Mouse (Mus musculus) hindbrain, embryonic 15.5 days (tissue): ENCODE measurements around the gene Kcnj8. TPM values are rescaled to one million over a fixed set of nuclear protein-coding genes. Genes with fewer than 3 reads are reported as not detected.
A peak's percentile ranks its signal among the peaks of the same experiment; 100 is the strongest.

ENCODE experiments used
- ATAC-seq: fragments of 200-750 bp; cut with Nextera tagmentation; 2 replicates; pipeline ENCODE4 v1.8.0; 2017; ENCODE audit warnings: low read depth, moderate number of reproducible peaks, moderate TSS enrichment; ENCODE audit not compliant: low FRiP score
- H3K27ac ChIP-seq: fragments of 300-500 bp; sonication (generic); replicated peaks from 2 replicates; pipeline ENCODE4 v1.5.1; 2015; ENCODE audit warnings: mild to moderate bottlenecking, inconsistent platforms
- H3K27me3 ChIP-seq: fragments of 300-500 bp; sonication (generic); 2 replicates; pipeline ENCODE4 v1.6.1; 2015; ENCODE audit warnings: control low read depth, inconsistent platforms
- H3K36me3 ChIP-seq: fragments of 300-500 bp; sonication (generic); 2 replicates; pipeline ENCODE4 v1.6.1; 2015; ENCODE audit warnings: control low read depth, inconsistent platforms
- H3K4me1 ChIP-seq: fragments of 300-500 bp; sonication (generic); replicated peaks from 2 replicates; pipeline ENCODE4 v1.6.1; 2015; ENCODE audit warnings: control low read depth, inconsistent platforms
- H3K4me2 ChIP-seq: fragments of 300-500 bp; sonication (generic); 2 replicates; pipeline ENCODE4 v1.6.1; 2015; ENCODE audit warnings: moderate library complexity, mild to moderate bottlenecking, inconsistent platforms
- H3K4me3 ChIP-seq: fragments of 300-500 bp; sonication (generic); 2 replicates; pipeline ENCODE4 v1.5.1; 2015; ENCODE audit warnings: mild to moderate bottlenecking, inconsistent platforms
- H3K9ac ChIP-seq: fragments of 300-500 bp; sonication (generic); 2 replicates; pipeline ENCODE4 v1.6.1; 2015; ENCODE audit warnings: inconsistent platforms
- H3K9me3 ChIP-seq: fragments of 300-500 bp; sonication (generic); 2 replicates; pipeline ENCODE4 v1.6.1; 2016; ENCODE audit warnings: control low read depth, inconsistent platforms
- WGBS: fragments of 180-500 bp; shearing (Covaris S2); methylation state at CpG from one replicate; pipeline ENCODE4 v1.1.7; 2015; 5-methylcytosine and 5-hydroxymethylcytosine counted together
- polyA plus RNA-seq: library from polyadenylated mRNA; unstranded; fragments of >200 nt; fragmentation: Nextera tagmentation; extraction: Ambion mirVana; gene quantifications from 2 replicates; pipeline ENCODE4 v1.2.1, GENCODE M21; 2015

The Kcnj8 gene
- polyA plus RNA-seq, result 12.5 and 13.6 TPM in 2 replicates

- Histone ChIP-seq H3K36me3 (no peaks in the 10 kb centered on the region), H3K27ac (no peak within 1 kb of the TSS), H3K4me3 (peak within 1 kb of the TSS; percentile 51), H3K4me1 (peaks cover 25% of the 10 kb centered on the region), H3K9me3 (no peaks in the 10 kb centered on the region), H3K27me3 (peaks cover 55% of the 10 kb centered on the region), H3K9ac (peak within 1 kb of the TSS; percentile 40), H3K4me2 (peak within 1 kb of the TSS; percentile 99)
- under 1% methylated on average over 33 of the region's 34 CpGs for WGBS
- ATAC-seq, result peak; percentile 79
Measured at GRCm38 (mm10) chr6:142571055-142571618, at the start of gene Kcnj8. Kcnj8 (minus strand) TSS chr6:142571614.

DNA sequence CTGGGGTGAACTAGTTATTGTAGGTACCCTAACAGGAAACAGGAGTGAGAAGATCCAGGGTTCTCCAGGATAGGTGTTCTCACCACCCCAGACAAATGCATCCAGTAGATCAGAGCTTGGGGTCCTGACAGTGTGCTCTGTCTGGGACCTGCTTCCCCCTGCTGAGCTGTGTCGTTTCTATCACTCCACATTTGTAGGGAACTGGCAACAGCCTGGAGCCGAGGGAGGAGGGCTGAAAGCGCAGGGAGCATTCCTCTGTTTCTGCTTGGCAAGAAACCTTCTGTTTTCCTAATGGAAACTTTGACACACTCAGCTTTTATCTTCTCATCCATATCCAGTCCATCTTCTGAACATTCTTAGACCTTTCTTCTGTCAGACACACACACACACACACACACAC, 45.2 kb upstream of the Kcnj8 start:
- WGBS, result 46% methylated on average over 3 of the region's 3 CpGs
- Histone ChIP-seq H3K4me2 (no peak overlapping the region), H3K4me1 (no peaks in the 10 kb centered on the region), H3K9me3 (no peaks in the 10 kb centered on the region), H3K4me3 (no peak overlapping the region), H3K9ac (no peak overlapping the region), H3K27me3 (no peaks in the 10 kb centered on the region), H3K36me3 (no peaks in the 10 kb centered on the region), H3K27ac (no peak overlapping the region)
- no peak for ATAC-seq

DNA sequence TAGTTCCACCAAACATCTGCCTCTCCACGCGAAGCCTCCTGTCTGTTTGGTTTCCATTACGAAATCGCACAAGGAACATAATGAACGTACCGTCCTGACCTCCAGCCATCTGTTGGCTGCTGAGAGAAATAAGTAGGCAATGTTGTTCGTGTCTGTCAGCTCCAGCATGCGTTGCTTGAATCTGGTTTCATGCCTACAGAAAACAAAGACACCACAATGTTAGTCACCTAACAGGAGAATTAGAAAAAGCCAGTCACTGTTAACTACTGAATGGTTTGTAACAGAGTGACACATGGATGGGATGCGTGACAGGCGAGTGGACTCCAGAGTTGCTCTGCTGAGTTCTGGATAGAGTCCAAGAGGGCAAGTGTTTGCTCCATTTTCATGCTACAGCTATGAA, 42.9 kb upstream of the Kcnj8 start:
- no peak for ATAC-seq
- Histone ChIP-seq H3K4me2 (no peak overlapping the region), H3K27me3 (no peaks in the 10 kb centered on the region), H3K27ac (no peak overlapping the region), H3K9me3 (no peaks in the 10 kb centered on the region), H3K36me3 (no peaks in the 10 kb centered on the region), H3K4me1 (no peaks in the 10 kb centered on the region), H3K4me3 (no peak overlapping the region), H3K9ac (no peak overlapping the region)
- WGBS, result 63% methylated on average over 10 of the region's 10 CpGs

- Histone ChIP-seq H3K9ac (no peak overlapping the region), H3K4me1 (no peaks in the 10 kb centered on the region), H3K36me3 (no peaks in the 10 kb centered on the region), H3K27me3 (no peaks in the 10 kb centered on the region), H3K4me3 (no peak overlapping the region), H3K27ac (no peak overlapping the region), H3K9me3 (no peaks in the 10 kb centered on the region), H3K4me2 (no peak overlapping the region)
- ATAC-seq, result no peak
- 87% methylated on average over 8 of the region's 8 CpGs for WGBS
Measured at GRCm38 (mm10) chr6:142612366-142612765, 41.0 kb upstream of the Kcnj8 start.

DNA sequence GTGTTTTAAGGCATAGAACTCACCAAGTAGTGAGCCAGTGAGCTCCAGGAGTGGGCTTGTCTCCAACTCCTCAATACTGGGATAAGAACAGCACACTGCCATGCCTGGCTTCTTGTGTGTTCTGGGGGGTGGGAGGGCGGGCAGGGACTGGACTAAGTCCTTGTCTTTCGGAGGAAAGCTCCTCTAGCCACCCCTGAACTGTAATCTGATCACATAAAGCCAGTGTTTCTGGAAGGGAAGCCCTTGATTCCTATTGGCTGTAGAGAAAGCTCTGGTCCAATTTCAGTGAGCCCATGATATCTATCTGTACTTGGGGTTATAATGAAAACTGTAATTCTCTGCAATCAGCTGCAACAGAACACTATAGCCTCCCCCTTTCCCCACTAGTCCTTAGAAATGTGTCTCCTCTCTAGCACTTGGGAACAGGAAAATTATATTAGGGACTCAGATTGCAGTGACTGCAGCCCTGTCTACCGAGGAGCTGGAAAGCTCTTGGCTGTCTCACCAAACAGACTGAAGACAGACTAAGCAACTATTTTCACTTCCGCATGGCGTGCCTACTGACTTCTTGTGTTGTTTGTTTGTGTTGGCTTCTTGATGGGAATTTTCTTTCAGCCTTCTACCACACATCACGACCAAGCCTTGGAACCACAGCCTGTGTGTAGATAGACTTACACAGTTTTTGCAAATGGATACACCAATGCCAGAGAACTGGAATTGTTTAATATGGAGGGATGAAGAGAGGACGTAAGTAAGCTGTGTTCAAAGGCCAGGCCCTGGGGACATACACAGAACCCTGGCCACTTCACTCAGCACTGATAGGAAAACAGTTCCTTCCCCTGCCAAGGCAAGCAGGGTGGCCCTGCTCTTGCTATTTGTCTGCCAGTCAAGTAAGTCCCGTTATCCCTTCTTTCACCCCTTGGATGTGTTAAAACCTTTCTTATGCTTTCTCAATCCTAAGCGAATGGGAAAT, 38.3 kb upstream of the Kcnj8 start:
- Histone ChIP-seq H3K27ac (no peak overlapping the region), H3K4me2 (no peak overlapping the region), H3K9me3 (no peaks in the 10 kb centered on the region), H3K4me1 (no peaks in the 10 kb centered on the region), H3K27me3 (no peaks in the 10 kb centered on the region), H3K4me3 (no peak overlapping the region), H3K9ac (no peak overlapping the region), H3K36me3 (no peaks in the 10 kb centered on the region)
- 79% methylated on average over 9 of the region's 9 CpGs for WGBS
- no peak for ATAC-seq

DNA sequence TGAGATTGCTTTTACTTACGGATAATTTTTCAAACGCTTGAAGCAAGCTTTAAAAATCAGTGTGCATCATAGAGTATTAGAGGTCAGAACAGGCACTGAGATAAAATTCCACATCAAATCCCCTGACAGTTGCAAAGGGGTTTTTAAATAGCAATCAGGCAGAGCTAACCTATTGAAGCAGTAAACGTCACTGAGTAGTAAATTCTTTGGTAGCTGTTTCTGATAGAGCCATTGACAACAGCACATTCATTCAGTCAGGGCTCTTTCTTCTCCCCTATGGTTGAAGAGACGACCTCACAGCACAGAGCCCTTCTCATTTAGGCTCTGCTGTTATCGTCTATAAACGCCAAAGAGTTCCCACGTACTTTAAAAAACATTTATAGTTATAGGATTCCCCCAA, 35.7 kb upstream of the Kcnj8 start:
- Histone ChIP-seq H3K9me3 (no peaks in the 10 kb centered on the region), H3K4me3 (no peak overlapping the region), H3K36me3 (no peaks in the 10 kb centered on the region), H3K27ac (no peak overlapping the region), H3K4me1 (no peaks in the 10 kb centered on the region), H3K27me3 (no peaks in the 10 kb centered on the region), H3K9ac (no peak overlapping the region), H3K4me2 (no peak overlapping the region)
- 61% methylated on average over 7 of the region's 7 CpGs for WGBS
- ATAC-seq, result no peak

GRCm38 (mm10) chr6:142602772-142603171, 31.4 kb upstream of the Kcnj8 start:
- Histone ChIP-seq H3K27me3 (no peaks in the 10 kb centered on the region), H3K9ac (no peak overlapping the region), H3K36me3 (no peaks in the 10 kb centered on the region), H3K4me2 (no peak overlapping the region), H3K27ac (no peak overlapping the region), H3K4me1 (no peaks in the 10 kb centered on the region), H3K9me3 (no peaks in the 10 kb centered on the region), H3K4me3 (no peak overlapping the region)
- ATAC-seq, result no peak
- 64% methylated on average over 6 of the region's 6 CpGs for WGBS

DNA sequence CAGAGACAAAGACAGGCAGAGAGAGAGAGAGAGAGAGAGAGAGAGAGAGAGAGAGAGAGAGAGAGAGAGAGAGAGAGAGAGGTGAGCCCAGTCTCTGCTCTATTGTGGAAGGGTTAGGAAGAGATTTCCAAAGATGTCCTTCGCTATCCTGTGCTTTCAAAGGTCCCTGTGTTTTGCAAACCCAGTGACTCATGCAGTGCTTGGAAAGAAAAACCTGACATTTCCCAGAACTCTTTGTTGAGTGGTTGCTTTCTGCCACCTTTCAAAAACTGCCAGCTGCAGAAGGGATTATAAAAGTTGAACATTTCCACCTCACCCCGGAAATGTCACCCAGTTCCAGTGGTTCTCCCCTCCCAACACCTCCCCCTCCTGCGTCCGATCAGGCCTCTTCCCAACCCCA, 7.4 kb upstream of the Kcnj8 start:
- Histone ChIP-seq H3K9me3 (no peaks in the 10 kb centered on the region), H3K4me1 (no peaks in the 10 kb centered on the region), H3K4me2 (no peak overlapping the region), H3K27ac (no peak overlapping the region), H3K27me3 (peaks cover 2% of the 10 kb centered on the region), H3K36me3 (no peaks in the 10 kb centered on the region), H3K9ac (no peak overlapping the region), H3K4me3 (no peak overlapping the region)
- WGBS, result 84% methylated on average over 4 of the region's 4 CpGs
- no peak for ATAC-seq

DNA sequence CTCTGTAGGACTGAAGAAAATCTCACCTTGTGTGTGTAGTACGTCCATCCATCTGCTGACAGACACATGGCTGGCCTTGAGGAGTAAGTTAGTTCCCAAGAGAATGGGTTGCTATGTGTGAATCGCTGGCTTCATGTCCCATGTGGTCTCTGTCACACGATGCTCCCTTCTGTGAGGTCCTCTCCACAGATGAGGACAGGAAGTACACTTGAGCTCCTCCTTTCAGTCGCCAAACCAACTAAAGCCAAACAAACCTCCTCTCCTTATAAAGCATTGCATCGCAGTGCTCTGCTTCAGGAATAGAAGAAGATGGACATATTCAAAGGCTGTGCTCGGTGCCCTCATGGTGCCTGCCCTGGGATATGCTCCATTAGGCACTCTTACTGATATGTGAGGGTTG, 6.4 kb upstream of the Kcnj8 start:
- peaks cover 11% of the 10 kb centered on the region for H3K27me3 ChIP-seq
- no peak overlapping the region for H3K27ac ChIP-seq
- H3K4me1 ChIP-seq, result no peaks in the 10 kb centered on the region
- WGBS, result 81% methylated on average over 6 of the region's 6 CpGs
- H3K9ac ChIP-seq, result no peak overlapping the region
- no peak for ATAC-seq
- no peak overlapping the region for H3K4me2 ChIP-seq
- no peak overlapping the region for H3K4me3 ChIP-seq
- H3K36me3 ChIP-seq, result no peaks in the 10 kb centered on the region
- H3K9me3 ChIP-seq, result no peaks in the 10 kb centered on the region

DNA sequence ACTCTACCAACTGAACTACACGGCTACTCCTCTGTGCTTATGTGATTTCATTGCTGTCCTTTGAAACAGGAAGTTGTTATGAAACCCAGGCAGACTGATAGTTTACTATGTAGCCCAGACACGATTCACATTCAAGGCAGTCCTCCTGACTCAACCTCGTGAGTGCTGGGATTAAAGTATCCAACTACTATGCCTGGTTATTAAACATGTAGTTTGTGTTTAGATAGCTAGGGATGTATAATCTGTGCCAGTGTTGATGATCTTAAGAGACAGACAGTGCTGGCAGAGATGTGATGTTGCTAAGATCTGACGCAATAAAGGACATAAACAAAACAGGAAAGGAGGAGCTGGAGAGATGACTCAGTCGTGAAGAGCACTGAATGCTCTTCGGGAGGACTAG, 1.5 kb upstream of the Kcnj8 start:
- no peak overlapping the region for H3K4me3 ChIP-seq
- no peak overlapping the region for H3K4me2 ChIP-seq
- 70% methylated on average over 6 of the region's 6 CpGs for WGBS
- H3K36me3 ChIP-seq, result no peaks in the 10 kb centered on the region
- H3K27me3 ChIP-seq, result peaks cover 51% of the 10 kb centered on the region
- H3K9me3 ChIP-seq, result no peaks in the 10 kb centered on the region
- peaks cover 25% of the 10 kb centered on the region for H3K4me1 ChIP-seq
- ATAC-seq, result no peak
- H3K27ac ChIP-seq, result no peak overlapping the region
- H3K9ac ChIP-seq, result no peak overlapping the region

DNA sequence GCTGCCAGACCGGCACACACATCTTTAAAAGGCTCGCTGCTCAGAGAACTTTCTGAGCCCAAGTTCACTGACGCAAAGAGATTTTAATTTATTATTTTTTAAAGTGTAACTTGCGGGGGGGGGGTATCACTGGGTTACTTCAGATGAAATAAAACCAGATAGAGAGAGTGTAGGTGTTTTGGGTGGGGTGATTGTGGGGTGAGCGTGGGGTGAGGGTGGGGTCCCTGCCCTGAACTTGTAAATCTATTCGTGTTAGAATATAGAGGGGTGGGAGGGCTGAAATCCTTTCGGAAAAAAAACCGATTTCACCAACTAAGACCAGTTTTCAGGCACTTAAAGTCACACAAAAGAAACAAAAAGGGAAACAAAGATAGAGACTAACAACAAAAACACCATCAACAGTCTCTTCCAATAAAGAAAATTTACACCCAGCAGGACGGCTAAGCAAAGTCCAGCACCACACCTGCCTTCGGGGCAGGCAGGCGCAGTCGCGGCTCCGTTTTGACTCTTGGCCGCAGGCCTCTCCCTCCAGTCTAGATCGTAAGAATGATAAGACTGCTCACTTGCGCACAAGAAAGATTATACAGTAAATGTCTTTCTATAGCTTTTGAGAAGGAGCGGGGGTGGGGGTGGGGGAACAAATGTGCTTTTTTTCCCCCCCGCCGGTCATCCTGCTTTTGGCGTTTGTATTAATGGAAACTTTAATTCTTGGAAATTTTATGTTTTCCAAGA, 381 bp upstream of the Kcnj8 start:
- Histone ChIP-seq H3K36me3 (no peaks in the 10 kb centered on the region), H3K4me1 (peaks cover 25% of the 10 kb centered on the region), H3K4me3 (peak overlapping the region; percentile 51), H3K9me3 (no peaks in the 10 kb centered on the region), H3K9ac (peak overlapping the region; percentile 40; the same call in 1 of the 2 replicates), H3K27me3 (peaks cover 55% of the 10 kb centered on the region), H3K4me2 (peak overlapping the region; percentile 99), H3K27ac (no peak overlapping the region)
- 4% methylated on average over 21 of the region's 21 CpGs for WGBS
- no peak for ATAC-seq
